Mouse (Mus musculus) lung, postnatal 25 days (tissue): ENCODE data around the gene Hnf4a.

Source experiments
- DNase-seq: peaks from one replicate; pipeline ENCODE4 v3.0.0; 2022; ENCODE audit warnings: low spot score

The Hnf4a gene

DNA sequence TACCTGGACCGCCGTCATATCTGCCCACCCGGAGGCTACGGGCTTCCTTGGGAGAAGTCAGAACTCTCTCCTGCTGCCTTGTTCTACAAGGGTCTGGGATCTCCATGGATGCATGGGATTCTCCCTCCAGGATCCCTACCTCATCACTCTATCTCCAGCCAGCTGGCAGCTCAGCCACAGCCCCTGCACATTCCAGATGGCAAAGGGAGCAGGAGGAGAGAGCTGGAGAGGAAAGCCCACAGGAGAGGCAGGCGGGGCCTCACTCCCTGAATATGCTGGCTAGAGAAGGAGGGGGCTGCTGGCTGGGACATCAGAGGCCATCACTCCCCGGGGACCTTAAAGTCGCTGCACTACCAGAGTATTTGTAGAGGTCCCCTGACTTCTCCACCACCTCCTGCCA, 15.3 kb upstream of the Hnf4a start:
- no peak for DNase-seq

DNA sequence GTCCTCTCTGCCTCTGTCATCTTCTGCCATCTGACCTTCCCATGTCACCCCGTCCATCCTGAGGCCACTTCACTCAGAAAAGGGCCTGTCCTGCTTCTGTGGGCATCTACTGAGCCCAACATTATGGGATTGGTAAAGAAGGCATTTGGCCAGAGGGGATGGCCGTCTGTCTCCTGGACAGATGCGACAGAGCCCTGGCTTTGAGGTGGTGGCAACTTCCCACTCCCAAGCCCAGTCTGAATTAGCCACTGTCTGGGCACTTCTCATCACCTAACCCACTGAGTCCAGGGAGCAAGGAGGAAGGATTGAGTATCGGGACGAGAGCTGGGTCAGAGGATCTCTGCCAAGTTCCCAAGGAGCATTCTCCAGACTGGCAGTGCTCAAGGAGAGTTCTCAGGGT, 14.6 kb upstream of the Hnf4a start, which contains the start of gene R3hdml:
Gene R3hdml, plus strand, starts transcription at position 301 of the 400 bp plus-strand sequence.
- DNase-seq: no peak

DNA sequence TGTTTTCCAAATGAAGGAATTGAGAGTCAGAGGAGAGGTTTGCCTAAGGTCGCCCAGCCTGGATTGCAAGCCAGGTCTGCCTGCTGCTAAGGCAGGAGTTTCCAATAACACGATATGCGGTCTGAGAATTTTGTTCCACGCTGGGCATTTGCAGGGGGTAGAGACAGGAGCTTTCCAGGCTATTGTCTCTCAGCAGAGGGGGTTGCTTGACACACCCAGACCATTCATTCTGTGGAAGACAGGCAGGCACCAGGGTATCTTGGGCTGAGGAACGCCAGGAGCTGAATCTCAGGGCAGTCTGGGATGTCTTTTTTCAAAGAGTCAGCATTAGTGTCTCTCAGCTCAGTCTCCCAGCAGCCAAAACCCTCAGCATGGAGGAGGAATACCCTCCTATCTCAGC, 13.6 kb upstream of the Hnf4a start:
- DNase-seq: no peak

GRCm38 (mm10) chr2:163493976-163494375, 12.6 kb upstream of the Hnf4a start:
- DNase-seq: peak; percentile 71

DNA sequence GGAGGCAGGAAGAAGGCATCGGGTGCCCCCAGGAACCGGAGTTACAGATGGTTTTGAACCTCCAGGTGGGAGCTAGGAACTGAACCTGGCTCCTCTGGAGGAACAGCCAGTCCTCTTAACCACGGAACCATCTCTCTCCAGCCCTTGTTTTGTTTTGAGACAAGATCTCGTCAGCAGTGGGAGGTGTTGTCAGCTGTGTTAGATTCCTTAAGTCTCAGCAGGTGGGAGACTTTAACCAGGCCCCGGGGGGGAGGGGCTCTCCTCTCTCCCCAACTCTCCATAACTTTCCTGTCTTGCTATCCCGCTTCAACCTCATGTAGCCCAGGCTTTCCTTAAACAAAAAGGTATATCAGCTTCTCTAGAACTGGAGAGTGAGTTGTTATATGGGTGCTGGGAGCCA, 12.2 kb upstream of the Hnf4a start:
- no peak for DNase-seq

- DNase-seq: no peak
Measured at GRCm38 (mm10) chr2:163502219-163502618, 4.4 kb upstream of the Hnf4a start.

DNA sequence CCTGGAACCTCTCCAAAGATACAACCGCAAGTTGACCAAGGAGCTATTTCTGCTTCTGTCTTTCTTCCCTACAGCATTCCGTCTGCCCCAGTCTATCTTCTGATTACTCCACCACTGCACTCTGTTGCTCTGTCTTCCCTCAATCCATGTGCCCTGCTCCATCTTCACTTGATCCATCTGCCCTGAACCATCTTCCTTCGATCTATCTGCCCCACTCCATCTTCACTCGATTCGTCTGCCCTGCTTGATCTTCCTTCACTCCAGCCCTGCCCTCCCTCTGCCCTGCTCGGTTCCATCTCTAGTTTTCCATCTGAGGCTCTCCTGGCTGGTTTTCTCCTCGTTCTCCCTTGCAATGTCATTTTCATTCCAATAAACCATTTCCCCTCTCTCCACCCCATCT, 3.4 kb upstream of the Hnf4a start:
- DNase-seq: no peak

- no peak for DNase-seq
Measured at GRCm38 (mm10) chr2:163525761-163526243, 19.2 kb downstream of the Hnf4a start.

DNA sequence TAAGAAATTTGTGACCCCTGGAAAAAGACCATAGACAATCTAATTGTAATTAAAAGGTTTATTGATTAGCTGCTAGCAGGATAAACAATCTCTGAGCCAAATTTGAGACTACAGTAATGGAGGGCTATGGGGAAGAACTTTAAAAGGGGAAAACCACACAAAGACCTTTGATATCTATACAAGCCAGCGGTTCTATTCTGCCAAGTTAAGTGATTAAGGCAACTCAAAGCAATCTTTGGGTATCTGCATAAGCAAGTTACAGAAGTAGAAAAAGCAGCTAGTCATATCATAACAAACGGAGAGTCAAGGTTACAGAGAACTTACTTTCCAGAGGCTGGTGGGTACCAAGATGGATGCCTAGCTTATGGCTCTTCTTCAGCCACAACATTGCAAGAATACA, 20.9 kb downstream of the Hnf4a start:
- no peak for DNase-seq

GRCm38 (mm10) chr2:163530418-163530817, 23.8 kb downstream of the Hnf4a start:
- DNase-seq: no peak

- DNase-seq: peak; percentile 76
Measured at GRCm38 (mm10) chr2:163531917-163532316, 25.3 kb downstream of the Hnf4a start.

DNA sequence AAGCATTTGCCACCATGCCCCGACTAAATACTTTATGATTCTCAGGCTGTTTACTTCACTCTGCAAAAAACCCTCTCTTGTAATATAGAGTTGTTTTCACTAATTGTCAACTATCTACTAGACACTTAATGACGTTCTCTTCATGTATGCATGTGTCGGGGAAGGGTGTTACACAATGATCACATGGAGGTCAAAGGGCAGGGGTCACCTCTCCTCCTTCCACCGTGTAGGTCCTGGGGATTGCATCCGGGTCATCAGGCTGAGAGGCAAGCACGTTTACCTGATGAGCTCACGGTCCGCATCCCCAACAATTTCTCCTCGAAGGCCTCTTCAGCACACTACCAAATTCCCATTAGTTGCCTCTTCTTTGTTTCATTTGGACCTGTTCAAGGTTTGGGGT, 26.6 kb downstream of the Hnf4a start:
- DNase-seq: no peak

DNA sequence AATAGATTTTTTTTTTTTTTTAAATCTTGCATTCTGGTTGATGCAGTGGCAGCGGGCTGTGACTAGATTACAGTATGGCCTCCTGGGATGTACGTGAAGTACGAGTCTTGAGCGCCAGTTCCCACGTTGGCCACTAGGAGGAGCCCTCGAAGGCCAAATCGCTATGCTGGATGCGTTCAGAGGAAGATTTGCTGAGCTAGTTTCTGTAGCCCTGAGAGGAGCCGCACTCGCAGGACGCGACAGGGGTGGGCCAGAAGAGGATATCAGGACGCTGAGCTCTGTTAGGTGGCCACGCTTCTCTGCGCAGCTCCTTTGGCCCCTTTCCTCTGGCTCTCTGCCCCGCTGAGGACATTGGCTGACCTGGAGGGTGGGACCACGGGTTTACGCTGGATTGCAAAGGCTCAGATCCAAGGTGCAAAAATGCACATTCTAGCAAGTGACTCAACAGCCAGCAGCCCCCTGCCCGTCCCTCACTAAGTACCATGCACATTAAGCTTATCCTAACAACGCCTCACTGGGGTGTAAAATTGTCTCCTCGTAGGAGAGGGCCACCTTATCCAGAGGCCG, 28.4 kb downstream of the Hnf4a start:
- peak; percentile 89 for DNase-seq

- no peak for DNase-seq
Measured at GRCm38 (mm10) chr2:163537443-163537842, 30.8 kb downstream of the Hnf4a start.

- no peak for DNase-seq
Measured at GRCm38 (mm10) chr2:163538410-163538809, 31.8 kb downstream of the Hnf4a start.

DNA sequence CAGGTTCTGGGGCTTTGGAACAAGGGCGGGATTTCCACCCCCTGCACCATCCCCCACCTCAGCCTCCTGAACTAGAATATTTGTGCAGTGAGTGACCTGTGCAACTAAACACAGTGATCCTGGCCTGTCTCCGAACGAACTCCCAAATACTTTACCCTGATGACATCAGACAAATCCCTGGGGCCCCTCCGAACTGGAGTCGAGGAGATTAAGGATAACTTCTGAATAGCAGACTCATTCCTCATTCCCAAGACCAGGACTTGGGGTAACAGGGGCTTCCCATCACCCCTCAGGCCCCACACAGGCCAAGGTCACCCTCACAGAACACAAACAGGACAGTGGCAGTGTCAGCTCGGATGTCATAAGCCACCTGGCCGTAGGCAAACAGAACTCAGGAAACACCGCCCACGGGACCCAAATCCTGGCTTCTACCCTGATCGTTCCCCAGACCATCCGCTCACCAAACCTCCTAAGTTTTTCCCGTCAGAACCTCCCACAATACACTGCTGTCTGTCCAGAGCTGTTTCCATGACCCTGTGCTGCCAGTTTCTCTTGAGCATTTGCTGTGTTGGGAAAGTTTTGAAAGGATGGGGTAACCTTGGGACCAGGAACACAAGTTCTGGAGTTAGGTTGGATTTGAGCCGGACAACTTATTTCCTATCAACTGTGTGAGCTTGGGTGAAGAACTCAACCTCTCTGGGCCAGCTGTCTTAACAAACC, 32.9 kb downstream of the Hnf4a start:
- no peak for DNase-seq

DNA sequence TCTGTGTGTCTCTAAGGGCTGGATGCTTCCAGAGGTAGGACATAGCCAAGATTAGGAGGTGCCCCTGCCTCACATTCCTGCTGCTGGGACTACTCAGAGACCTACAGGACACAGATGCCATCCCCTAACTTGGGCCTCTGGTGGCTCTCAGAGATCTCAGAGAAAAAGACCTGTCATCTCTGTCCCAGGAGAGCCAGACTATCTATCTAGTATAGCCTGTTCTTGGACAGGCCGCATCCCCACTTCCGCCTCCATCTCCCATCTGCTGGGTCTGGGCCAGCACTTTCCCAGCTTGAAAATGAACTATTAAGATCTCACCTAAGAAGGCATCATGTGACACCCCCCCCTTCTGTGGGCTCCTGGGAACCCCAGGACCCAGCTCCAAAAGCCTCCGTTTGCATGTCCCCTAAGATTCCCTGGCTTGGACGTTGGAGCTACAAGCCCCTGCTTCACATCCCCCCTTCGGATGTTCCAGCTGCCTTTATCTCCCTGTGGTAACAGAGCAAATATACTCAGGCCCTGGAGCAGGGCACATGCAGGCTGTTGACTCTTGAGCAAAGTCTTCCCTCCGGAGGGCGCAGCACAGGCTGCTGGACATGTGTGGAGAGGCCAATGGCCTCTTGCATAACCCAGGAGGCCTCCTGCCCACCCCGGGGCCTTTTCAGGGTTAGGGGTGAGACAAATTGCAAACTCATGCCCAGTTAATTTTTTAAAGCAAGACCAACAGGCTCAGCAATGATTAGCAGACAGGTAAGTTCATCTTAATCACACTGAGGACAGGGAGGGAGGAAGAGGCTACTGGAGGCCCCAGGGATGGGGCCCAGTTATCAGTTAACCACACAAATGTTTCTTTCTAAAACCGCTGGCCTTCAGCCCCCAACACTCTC, 33.9 kb downstream of the Hnf4a start:
- DNase-seq: no peak

DNA sequence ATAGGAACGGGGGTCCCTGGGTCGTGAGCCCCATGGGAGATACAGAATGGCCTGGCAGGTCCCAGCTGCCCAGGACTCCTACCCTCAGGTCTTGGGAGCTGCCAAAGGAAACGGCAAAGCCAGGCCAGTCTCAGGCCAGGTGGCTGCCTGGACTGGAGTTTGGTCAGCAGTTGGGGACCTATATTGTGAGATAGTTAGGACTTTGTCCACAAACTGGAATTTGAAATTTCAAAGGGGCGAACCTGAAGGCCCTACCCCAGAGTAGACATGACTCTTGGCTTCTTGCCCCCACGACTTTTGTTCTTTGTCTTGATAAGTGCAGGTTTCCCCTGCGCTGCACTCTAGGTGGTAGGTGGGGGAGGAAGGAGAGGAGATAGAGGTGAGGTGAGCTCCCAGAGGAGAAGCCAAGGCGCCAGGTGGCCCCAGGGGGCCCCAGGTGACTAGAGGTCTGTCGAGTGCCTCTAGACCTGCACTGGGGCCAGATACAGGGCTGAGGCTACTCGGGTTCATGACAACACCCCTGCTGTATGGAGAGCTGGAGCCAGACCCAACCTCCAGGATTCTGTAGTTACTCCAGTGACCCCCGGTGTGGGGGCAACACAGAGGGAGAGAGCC, 35.1 kb downstream of the Hnf4a start:
- no peak for DNase-seq

DNA sequence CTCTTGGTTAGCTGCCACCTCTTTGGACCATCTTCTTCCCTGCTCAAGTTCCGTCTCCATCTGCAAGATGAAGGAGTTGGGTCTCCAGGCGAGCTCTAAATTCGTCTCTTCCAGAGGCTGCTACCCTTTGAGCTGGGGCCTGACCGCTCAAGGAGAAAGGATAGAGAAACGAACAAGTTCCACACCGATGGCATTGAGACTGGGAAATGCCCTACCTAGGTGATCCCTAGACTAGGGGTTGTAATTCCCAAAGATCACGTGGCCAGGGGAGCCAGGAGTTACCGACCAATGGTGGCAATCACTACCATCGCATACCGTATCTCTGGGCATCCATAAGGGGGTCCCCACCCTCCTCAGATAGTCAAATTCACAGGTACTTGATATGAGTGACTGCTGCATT, 36.1 kb downstream of the Hnf4a start:
- DNase-seq: no peak

- DNase-seq: no peak
Measured at GRCm38 (mm10) chr2:163546623-163547318, 40.2 kb downstream of the Hnf4a start.

GRCm38 (mm10) chr2:163548822-163549221, 42.2 kb downstream of the Hnf4a start:
- DNase-seq: no peak

- no peak for DNase-seq
Measured at GRCm38 (mm10) chr2:163549786-163550185, 43.2 kb downstream of the Hnf4a start.
